ENCODE assay signal across 8 mouse cellular contexts in the genomic region with DNA sequence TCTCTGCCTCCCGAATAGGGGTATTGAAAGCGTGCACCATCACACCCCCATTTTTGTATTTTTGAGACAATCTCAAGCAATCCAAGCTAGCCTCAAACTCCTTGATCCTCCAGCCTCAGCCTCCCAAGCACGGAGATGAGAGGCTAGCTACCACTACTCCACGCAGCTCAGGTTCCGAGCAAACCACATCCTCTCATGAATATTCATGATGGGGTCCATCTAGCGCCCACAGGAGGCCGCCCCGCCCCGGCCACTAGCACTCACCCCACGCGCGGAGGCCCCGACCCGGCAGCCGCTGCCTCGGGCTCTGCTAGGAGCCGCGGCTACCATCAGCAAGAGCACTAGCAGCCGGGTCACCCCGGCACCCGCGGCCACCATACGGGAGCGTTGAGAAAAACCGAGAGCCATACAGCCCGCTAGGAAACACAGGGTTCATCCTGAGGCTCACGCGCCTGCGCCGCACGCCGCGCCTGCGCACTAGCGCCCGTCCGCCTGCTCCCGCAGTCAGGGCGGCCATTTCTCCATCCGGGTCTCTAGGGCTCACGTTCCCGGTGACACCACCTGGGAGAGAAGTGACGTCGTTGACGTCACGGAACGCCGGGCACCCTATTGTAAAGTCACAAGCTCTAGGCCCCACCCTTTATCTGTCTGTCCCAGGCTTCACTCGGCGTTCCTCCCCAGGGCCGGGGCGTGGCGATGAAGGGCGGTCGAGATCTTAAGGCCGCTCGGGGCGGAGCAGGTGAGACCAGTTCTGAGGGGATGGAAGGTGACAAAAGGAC. TPM values are rescaled to one million over a fixed set of nuclear protein-coding genes. Genes with fewer than 3 reads are reported as not detected.
DNase-seq lines count a peak whose midpoint lies in the region; ATAC-seq lines count a peak whose summit lies in the region.

Gene Emc10, minus strand, starts transcription at position 538 of the 779 bp plus-strand sequence.
Gene Fam71e1, plus strand, starts transcription at position 590 of the 779 bp plus-strand sequence.

- H3K27ac ChIP-seq in lung, embryonic 16.5 days (ENCODE audit: low read length) = peak within 1 kb of the TSS; percentile 94

- H3K27me3 ChIP-seq in lung, embryonic 16.5 days (ENCODE audit: control insufficient read depth, insufficient read depth, low read depth, low read length) = no peaks in the 10 kb centered on the region

- H3K4me2 ChIP-seq in lung, embryonic 16.5 days (ENCODE audit: low read depth, low read length) = peak within 1 kb of the TSS; percentile 98

- ATAC-seq in hematopoietic stem cell, adult 5-6 weeks (replicated peaks in 1 of 2; ENCODE audit: insufficient read depth in 1 of 2, low FRiP score in 2 of 2, low TSS enrichment in 1 of 2, low read depth in 1 of 2, poor library complexity in 2 of 2, severe bottlenecking in 2 of 2) = peak; percentile 90 to 93
- peak; percentile 97 for ATAC-seq in lung, embryonic 16.5 days (ENCODE audit: low read depth)

- peaks cover 17% of the 10 kb centered on the region for H3K36me3 ChIP-seq in lung, embryonic 16.5 days (ENCODE audit: control insufficient read depth, insufficient read depth, low read length)

- H3K9me3 ChIP-seq in lung, embryonic 16.5 days (ENCODE audit: control insufficient read depth, low read length) = no peaks in the 10 kb centered on the region

- WGBS in lung, embryonic 16.5 days = under 1% methylated on average over 58 of the region's 58 CpGs

- peaks cover 16% of the 10 kb centered on the region for H3K4me1 ChIP-seq in lung, embryonic 16.5 days (replicated peaks; ENCODE audit: control insufficient read depth, insufficient read depth, low read length)

- DNase-seq in MEL-GATA-1-ER (ENCODE audit: extremely low read depth, low read depth) = peak; percentile 99
- DNase-seq in cerebellum, adult 8-10 months = peak; percentile 99
- peak; percentile 100 for DNase-seq in forelimb bud, embryonic 11.5 days (ENCODE audit: low read depth, low spot score)
- DNase-seq in layer of hippocampus, adult 9-10 months (ENCODE audit: low spot score) = peak; percentile 93
- peak; percentile 96 for DNase-seq in ovary, postnatal 10 days (ENCODE audit: low spot score)
- DNase-seq in thymus, postnatal 10 days (ENCODE audit: low spot score in 2 of 2) = peak; percentile 97 to 99

- H3K9ac ChIP-seq in lung, embryonic 16.5 days (ENCODE audit: low read length) = peak within 1 kb of the TSS; percentile 84

- H3K4me3 ChIP-seq in lung, embryonic 16.5 days (ENCODE audit: low read length) = peak within 1 kb of the TSS; percentile 82

RNA-seq across cellular contexts. Expression of gene Emc10, which starts in this region (rescaled TPM):
- 30.3 and 44.3 TPM in 2 replicates for total RNA-seq in hematopoietic stem cell, adult 5-6 weeks (2017)
- polyA plus RNA-seq in lung, embryonic 16.5 days (2015; fragmentation: Nextera tagmentation; extraction: Ambion mirVana) = 94.0 TPM in 2 replicates

RNA-seq across cellular contexts. Expression of gene Fam71e1, which starts in this region (rescaled TPM):
- total RNA-seq in hematopoietic stem cell, adult 5-6 weeks (2017) = 17.6 TPM in 1 of 2 replicates, not detected in the other
- polyA plus RNA-seq in lung, embryonic 16.5 days (2015; fragmentation: Nextera tagmentation; extraction: Ambion mirVana) = 9.5 and 9.9 TPM in 2 replicates

Comparison
In these comparisons a context has a peak if more than half of its experiments do, and no peak if none do; other contexts are left out.
1. Peak in every context shown above with its lines: DNase-seq, ATAC-seq, H3K4me3 ChIP-seq and H3K27ac ChIP-seq.